Mouse (Mus musculus): ENCODE measurements around the gene Slc43a2.

The Slc43a2 gene

GRCm38 (mm10) chr11:75529771-75530170 lies 1.7 kb upstream of the Slc43a2 start:
- no peak for DNase-seq (ENCODE audit: low read depth, low spot score)

DNA sequence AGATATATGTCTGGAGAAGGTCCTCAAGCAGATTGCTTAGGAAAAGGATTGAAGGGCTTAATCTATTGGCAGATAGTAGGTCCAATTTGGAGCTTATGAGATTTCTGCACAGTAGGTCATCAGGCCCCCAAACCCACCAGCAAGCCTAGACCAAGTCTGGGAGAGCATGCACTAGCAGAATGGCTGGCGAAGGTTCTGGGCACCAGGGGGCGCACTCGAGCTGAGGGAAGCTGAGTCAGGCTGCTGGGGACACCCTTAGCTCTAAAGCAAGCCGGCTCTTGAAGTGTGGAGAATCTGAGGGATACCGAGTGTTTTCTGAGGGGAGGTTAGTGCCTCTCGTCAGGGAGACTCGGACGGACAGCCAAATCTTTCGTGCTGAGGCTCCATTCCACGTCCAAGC lies 1.2 kb upstream of the Slc43a2 start:
- peak; percentile 87 for DNase-seq (ENCODE audit: low read depth, low spot score)

DNA sequence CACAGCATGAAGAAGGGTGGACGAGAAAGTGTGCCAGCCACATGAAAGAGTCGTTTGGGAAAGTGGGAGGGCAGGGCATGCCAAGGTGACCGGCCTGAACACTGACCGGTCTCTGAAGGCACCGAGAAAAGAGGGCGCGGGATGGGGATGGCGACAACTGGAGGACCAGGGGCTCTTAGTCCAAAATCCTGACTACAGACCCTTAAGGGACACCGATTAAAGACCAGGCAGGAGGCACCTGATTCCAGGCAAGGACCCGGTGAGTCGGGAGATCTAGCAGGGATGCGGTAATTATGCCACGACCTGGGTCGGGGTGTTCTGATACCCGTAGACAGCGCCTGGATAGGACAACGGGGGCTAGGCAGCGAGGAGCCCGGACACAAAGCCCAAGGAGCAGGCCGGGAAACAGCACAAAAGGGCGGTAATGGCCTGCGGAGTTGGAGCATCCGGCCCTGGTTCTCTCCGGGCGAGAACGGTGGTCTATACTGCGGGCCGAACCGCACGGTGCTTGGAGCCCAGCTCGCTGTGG lies 585 bp upstream of the Slc43a2 start:
- DNase-seq (ENCODE audit: low read depth, low spot score): no peak

GRCm38 (mm10) chr11:75532340-75533277 lies 1.1 kb downstream of the Slc43a2 start:
- peak; percentile 83 for DNase-seq (ENCODE audit: low read depth, low spot score)

- peak; percentile 65 for DNase-seq (ENCODE audit: low read depth, low spot score)
Observed at GRCm38 (mm10) chr11:75533314-75534015, 2.0 kb downstream of the Slc43a2 start.

DNA sequence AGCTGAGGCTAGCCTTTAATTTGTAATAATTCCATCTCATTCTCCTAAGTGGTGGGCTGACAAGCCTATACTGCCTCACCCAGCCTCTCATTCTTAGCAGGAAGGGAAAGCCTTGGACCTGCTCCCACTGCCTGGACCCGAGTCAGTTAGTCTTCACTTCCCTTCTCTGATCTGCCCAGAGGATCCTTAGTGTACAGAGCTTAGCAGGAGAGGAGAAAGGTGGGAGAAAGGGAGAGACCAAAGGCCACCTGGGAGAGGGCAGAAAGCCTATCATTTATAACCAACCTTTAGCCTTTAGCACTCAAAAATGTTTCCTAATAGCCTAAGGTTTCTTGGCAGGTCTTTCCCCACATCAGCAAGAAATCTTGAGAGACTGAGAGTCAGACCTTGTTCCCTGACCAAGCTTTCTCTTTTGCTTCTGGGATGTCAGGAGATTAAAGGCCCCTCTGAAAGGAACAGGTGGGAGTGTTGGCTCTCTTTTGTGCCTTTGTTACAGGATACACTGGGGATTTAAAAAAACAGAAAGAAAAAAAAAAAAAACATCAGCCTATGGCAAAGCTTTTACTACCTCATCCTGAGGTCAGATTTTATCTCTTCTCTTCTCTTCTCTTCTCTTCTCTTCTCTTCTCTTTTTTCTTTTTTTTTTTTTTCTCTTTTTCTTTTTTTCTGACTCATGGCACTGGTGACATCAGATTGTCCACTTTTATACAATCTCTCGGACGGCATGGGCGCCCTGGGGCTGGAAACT lies 3.0 kb downstream of the Slc43a2 start:
- no peak for DNase-seq (ENCODE audit: low read depth, low spot score)

DNA sequence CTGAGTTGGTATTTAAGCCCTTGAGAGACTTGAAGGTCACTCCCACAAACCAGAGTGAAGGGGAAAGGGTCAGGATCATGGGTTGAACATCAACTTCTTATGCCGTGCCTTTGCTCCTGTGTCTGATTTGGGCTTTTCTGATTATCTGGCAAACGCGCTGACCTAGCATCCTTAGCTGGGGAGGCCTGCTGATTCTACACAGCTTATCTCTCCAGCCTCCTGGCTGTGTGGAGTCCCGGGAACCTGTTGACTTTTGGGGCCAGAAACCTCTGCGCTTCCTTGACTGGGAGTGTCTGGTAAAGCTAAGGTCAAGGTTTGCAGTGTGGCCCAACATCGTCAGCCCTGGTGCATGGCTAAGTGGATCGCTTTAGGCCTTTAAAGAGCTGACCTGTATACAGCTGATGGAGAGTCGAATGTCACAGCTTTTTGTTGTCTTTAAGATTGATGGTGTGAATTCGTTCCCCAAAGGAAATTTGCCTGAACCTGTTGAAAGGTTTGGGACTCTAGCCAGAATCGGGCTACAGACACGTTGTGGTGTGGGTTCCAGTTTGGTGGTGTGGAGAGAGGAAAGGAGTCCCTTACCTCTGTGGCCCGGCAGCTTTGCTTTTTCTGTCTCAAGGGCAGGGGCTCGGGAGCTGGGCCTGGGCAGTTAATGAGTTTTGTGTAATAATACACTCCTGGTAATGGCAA lies 3.8 kb downstream of the Slc43a2 start:
- no peak for DNase-seq (ENCODE audit: low read depth, low spot score)

GRCm38 (mm10) chr11:75536255-75537024 lies 4.9 kb downstream of the Slc43a2 start:
- DNase-seq (ENCODE audit: low read depth, low spot score): no peak

DNA sequence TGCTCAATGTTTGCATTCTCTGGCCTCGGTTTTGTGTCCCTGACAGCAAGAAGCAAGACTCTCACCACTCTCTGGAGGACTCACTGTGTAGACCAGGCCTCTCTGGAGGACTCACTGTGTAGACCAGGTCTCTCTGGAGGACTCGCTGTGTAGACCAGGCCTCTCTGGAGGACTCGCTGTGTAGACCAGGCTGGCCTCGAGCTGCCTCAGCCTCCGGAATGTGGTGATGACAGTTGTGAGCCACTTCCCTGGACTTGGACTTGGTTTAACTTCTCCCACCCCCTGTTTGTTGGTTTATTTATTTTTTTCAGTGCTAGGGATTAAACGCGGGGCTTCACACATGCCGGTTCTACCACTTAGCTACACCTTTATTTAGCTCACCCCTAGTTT lies 5.5 kb downstream of the Slc43a2 start:
- no peak for DNase-seq (ENCODE audit: low read depth, low spot score)

DNA sequence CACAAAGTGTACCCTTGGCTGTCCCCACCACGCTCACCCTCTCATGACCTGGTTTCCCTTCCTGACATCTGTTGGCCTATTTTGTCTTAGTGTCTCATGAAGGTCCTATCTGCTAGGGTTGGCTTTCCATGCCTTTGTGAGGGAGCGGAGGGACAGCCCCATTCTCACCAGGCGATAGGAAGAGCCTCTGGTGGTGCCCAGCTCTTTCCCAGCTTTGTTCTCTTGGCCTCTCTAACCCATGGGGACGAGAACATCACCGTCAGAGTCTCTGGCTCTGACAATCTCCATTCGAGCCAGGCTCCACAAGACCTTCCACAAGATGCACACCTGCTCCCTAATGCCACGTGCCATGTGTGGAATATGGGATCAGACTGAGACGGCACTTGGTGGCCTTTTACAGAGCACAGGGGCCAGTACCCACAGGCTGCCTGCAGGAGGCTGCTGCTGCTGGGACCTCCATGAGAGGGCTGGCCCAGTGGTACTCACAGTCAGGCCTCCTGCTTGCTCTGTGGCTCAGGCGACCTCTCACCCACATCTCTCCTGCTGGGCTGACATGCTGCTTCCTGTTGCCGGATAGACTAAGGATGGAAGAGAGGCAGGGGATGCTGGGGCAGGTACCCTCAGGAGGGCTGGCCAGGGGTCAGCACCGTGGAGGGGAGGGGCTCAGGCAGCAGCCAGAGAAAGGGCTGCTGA lies 6.1 kb downstream of the Slc43a2 start:
- DNase-seq (ENCODE audit: low read depth, low spot score): peak; percentile 65

- no peak for DNase-seq (ENCODE audit: low read depth, low spot score)
Observed at GRCm38 (mm10) chr11:75538184-75538969, 6.9 kb downstream of the Slc43a2 start.

DNA sequence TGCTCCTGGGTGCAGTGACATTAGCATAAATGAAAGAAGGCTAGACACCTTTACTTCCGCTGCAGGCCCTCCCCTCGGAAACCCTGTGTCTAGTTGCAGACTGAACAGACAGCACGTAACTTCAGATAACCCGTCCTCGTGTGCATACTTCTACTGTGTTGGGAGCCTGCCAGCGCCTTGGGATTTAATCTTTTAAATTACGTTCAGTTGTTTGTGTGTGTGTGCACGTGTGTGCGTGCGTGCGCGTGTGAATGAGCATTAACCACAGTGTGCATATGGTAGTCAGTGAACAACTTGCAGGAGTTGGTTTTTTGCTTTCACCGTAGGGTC lies 7.4 kb downstream of the Slc43a2 start:
- peak; percentile 84 for DNase-seq (ENCODE audit: low read depth, low spot score)

- no peak for DNase-seq (ENCODE audit: low read depth, low spot score)
Observed at GRCm38 (mm10) chr11:75540209-75540608, 8.7 kb downstream of the Slc43a2 start.

GRCm38 (mm10) chr11:75540710-75541581 lies 9.5 kb downstream of the Slc43a2 start:
- DNase-seq (ENCODE audit: low read depth, low spot score): peak; percentile 55

DNA sequence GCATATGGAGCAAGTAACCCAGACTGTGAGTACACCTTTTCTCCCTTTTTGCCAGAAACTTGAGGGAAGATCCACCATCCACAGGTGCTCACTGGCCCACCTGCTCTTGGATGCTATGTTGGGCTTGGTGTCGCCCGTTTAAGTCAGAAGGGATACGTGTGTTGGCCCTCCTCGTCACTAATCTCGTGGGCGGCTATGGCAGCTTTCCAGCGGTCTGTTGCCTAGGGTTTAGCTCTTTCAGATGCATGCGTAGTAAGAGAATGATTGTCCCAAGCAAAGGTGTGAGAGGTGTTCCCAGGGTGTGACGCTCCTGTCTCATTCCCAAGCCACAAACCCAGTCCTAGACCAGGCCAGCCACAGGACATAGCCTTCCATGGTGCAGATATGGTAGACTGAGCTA lies 13.2 kb downstream of the Slc43a2 start:
- no peak for DNase-seq (ENCODE audit: low read depth, low spot score)

DNA sequence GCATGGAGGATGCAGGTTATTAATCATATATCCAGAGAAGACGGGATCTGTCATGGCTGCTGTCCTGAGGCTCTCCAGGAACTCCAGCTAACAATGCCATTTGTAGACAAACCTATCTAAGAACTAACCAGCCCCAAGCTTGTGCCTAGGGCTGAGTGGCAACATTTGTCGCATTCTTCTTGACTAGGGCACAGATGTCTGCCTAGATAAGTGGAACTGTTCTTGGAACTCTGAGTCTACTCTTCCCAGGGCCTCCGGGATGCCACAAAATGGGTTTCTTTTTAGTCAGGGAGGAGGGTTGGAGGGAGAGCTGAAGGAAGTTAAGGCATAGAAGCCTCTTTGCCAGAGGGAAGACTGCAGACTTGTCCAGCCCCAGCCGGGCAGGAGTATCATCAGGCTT lies 14.6 kb downstream of the Slc43a2 start:
- DNase-seq (ENCODE audit: low read depth, low spot score): no peak

DNA sequence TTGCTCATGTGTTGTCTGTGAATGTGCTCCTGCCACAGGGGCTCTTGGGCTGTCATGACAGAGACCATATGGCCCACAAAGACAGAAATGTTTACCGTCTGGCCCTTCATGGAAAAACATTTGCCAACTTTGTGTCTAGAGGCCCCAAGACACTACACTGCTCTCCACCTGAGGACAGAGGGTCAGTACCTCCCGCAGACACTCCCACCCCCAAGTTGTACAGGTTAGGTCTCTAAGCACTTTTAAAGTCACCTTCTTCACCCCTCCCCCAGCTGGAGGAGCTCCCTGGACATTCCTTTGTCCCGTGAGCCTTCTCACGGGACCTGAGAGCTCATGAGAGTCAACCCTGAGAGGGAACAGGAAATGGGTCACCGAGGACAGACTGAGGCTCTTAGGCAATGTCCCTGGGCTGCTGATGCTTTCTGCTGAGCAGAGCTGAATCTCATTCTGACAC lies 18.2 kb downstream of the Slc43a2 start:
- no peak for DNase-seq (ENCODE audit: low read depth, low spot score)

Measured in CD4-positive helper T cell, adult 2 months (primary cell).